Mouse (Mus musculus): ENCODE results near the gene Olfr904. TPM values are rescaled to one million over a fixed set of nuclear protein-coding genes. Genes with fewer than 3 reads are reported as not detected.
"Not testable (repeated sequence)": the region's sequence is repeated elsewhere in the genome, so short reads cannot be mapped to it uniquely, and the experiment has no call there.

Olfr904 gene
- total RNA-seq (2014; rRNA removed) (not detected in 2 replicates), polyA plus RNA-seq (2012; rRNA removed) (not detected in 2 replicates)

DNA sequence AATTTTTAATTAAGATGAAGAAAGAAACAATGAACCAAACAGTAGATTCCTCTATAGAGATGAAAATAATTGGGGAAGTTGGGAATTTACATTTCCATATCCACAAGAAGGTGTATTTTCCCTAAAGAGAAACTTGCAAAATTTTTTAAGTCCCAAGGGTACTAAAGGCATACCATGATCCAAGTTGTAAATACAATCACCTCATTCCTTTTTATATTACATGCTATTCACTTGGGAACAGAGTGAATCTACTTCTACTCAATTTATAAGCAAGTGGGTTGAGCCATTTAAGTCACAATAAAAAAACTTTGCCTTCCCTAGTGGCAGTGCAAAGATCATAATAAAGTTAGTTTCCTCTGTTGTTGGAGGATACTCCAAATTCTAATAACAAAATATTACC, at the start of gene Olfr904:
TSS of gene Olfr904 (plus strand) at position 301 of the 400 bp plus-strand sequence.
- Histone ChIP-seq H3K27ac (replicated peaks; ENCODE audit: insufficient read depth, low read depth, low read length) (no peak within 1 kb of the TSS), H3K4me1 (ENCODE audit: control insufficient read depth, insufficient read depth, low read length) (no peaks in the 10 kb centered on the region), H3K79me2 (ENCODE audit: control insufficient read depth, insufficient read depth, low read length) (no peaks in the 10 kb centered on the region), H3K27me3 (ENCODE audit: control insufficient read depth, insufficient read depth, low read length) (no peaks in the 10 kb centered on the region), H3K36me3 (ENCODE audit: control insufficient read depth, insufficient read depth, low read length) (no peaks in the 10 kb centered on the region), H3K4me3 (ENCODE audit: insufficient read depth, low read depth, low read length) (no peak within 1 kb of the TSS), H3K9ac (ENCODE audit: low read depth, low read length) (no peak within 1 kb of the TSS)
- TF ChIP-seq CTCF (IDR thresholded peaks at IDR 0.05; ENCODE audit: low read depth, low read length), result no peak
- TF ChIP-seq POLR2A (IDR thresholded peaks at IDR 0.05; ENCODE audit: extremely low read depth, insufficient read depth, low read length), result no peak
- no peak for DNase-seq (ENCODE audit: extremely low read depth, low read depth, low spot score)

DNA sequence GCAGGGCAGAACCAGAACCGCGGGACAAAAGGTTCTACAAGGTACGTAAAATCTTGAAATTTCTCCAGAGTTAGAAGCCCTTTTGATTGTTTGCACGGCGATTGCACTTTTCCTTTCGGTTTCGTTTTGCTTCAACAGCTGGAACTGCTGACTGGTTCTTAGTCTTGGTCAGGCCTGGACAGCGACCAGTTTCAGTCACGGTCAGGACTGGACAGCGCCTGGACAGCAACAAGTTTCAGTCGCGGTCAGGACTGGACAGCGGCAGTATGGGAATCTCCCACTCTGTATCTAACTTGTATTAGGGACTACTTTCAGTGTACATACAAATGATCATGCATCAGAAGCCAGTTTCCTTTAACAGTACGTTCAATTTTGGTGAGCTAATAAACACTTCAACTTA, 49.4 kb upstream of the Olfr904 start:
- not testable (repeated sequence) for H3K4me3 ChIP-seq (ENCODE audit: insufficient read depth, low read depth, low read length); H3K36me3 ChIP-seq (ENCODE audit: control insufficient read depth, insufficient read depth, low read length); H3K4me1 ChIP-seq (ENCODE audit: control insufficient read depth, insufficient read depth, low read length); H3K79me2 ChIP-seq (ENCODE audit: control insufficient read depth, insufficient read depth, low read length); H3K27me3 ChIP-seq (ENCODE audit: control insufficient read depth, insufficient read depth, low read length); H3K9ac ChIP-seq (ENCODE audit: low read depth, low read length); DNase-seq (ENCODE audit: extremely low read depth, low read depth, low spot score); H3K27ac ChIP-seq (replicated peaks; ENCODE audit: insufficient read depth, low read depth, low read length)
- WGBS, result 91% methylated on average over 14 of the region's 14 CpGs

DNA sequence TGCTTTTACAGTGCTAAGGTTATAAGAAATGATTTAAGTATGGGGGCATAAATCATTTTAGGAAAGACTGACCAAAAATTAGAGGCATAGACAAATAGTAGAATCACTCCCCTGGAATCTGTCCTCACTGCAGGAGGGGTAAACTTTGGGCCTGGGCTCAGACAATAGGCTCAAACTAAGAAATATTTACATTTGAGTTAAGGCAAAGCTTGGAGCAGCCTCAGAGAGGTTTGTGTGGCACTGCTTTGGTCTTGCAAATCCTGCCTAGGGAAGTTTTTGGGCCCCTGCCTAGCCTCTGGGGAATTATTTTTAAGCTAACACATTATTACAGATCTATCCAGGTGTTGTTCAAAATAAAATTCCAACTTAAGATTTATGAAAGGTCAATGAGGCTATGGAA, 39.1 kb upstream of the Olfr904 start:
- DNase-seq (ENCODE audit: extremely low read depth, low read depth, low spot score), result no peak
- Histone ChIP-seq H3K27me3 (ENCODE audit: control insufficient read depth, insufficient read depth, low read length) (no peaks in the 10 kb centered on the region), H3K4me1 (ENCODE audit: control insufficient read depth, insufficient read depth, low read length) (no peaks in the 10 kb centered on the region), H3K27ac (replicated peaks; ENCODE audit: insufficient read depth, low read depth, low read length) (no peak overlapping the region), H3K4me3 (ENCODE audit: insufficient read depth, low read depth, low read length) (no peak overlapping the region), H3K79me2 (ENCODE audit: control insufficient read depth, insufficient read depth, low read length) (no peaks in the 10 kb centered on the region), H3K36me3 (ENCODE audit: control insufficient read depth, insufficient read depth, low read length) (no peaks in the 10 kb centered on the region), H3K9ac (ENCODE audit: low read depth, low read length) (no peak overlapping the region)
- TF ChIP-seq CTCF (IDR thresholded peaks at IDR 0.05; ENCODE audit: low read depth, low read length), result no peak
- TF ChIP-seq POLR2A (IDR thresholded peaks at IDR 0.05; ENCODE audit: extremely low read depth, insufficient read depth, low read length), result no peak

DNA sequence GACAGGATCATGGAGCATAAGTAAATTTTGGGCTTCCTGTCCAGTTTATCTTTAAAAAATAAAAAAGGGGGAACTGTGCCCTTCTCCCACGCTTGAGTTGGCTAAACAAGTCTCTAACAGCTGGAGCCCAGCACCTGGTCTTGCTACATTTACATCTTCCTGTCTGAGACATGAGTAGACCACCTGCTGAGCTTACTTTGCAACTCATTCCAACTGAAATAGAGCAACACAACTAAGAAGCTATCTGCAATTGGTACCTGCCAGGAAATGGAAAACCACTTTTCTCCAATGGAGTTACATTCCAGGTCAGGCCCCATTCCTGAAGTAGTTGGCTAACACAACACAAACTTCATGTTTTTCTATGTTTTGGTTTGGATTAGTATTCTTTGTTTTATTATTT, 35.9 kb upstream of the Olfr904 start:
- H3K4me1 ChIP-seq (ENCODE audit: control insufficient read depth, insufficient read depth, low read length), result no peaks in the 10 kb centered on the region
- no peak overlapping the region for H3K9ac ChIP-seq (ENCODE audit: low read depth, low read length)
- H3K27me3 ChIP-seq (ENCODE audit: control insufficient read depth, insufficient read depth, low read length), result no peaks in the 10 kb centered on the region
- no peak overlapping the region for H3K4me3 ChIP-seq (ENCODE audit: insufficient read depth, low read depth, low read length)
- no peak overlapping the region for H3K27ac ChIP-seq (replicated peaks; ENCODE audit: insufficient read depth, low read depth, low read length)
- H3K36me3 ChIP-seq (ENCODE audit: control insufficient read depth, insufficient read depth, low read length), result no peaks in the 10 kb centered on the region
- WGBS, result 23% methylated on average over 1 of the region's 1 CpGs
- no peak for DNase-seq (ENCODE audit: extremely low read depth, low read depth, low spot score)
- H3K79me2 ChIP-seq (ENCODE audit: control insufficient read depth, insufficient read depth, low read length), result no peaks in the 10 kb centered on the region
- TF ChIP-seq POLR2A (IDR thresholded peaks at IDR 0.05; ENCODE audit: extremely low read depth, insufficient read depth, low read length), result no peak
- TF ChIP-seq CTCF (IDR thresholded peaks at IDR 0.05; ENCODE audit: low read depth, low read length), result no peak

DNA sequence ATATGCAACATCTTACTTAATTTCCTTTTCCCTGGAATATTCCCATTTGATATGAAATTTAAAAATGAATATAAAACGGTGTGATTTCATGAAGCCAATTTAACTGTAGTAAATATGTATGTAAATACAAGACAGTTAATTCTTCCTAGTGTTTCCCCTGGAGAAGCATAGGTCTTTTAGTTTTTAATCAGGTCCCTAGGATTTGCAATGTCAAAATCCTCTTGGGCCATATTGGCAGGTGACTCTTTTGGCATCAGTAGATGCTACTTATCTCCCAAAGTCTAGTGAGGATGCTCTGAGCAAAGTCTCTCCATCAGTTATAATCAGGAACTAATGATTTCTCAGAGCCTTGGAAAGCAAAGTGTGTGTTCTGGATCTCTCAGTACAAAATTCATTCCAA, 33.8 kb upstream of the Olfr904 start, which contains the start of gene Olfr901:
TSS of gene Olfr901 (plus strand) at position 301 of the 400 bp plus-strand sequence.
- Histone ChIP-seq H3K9ac (ENCODE audit: low read depth, low read length) (no peak within 1 kb of the TSS), H3K4me1 (ENCODE audit: control insufficient read depth, insufficient read depth, low read length) (no peaks in the 10 kb centered on the region), H3K27me3 (ENCODE audit: control insufficient read depth, insufficient read depth, low read length) (no peaks in the 10 kb centered on the region), H3K27ac (replicated peaks; ENCODE audit: insufficient read depth, low read depth, low read length) (no peak within 1 kb of the TSS), H3K4me3 (ENCODE audit: insufficient read depth, low read depth, low read length) (no peak within 1 kb of the TSS), H3K36me3 (ENCODE audit: control insufficient read depth, insufficient read depth, low read length) (no peaks in the 10 kb centered on the region), H3K79me2 (ENCODE audit: control insufficient read depth, insufficient read depth, low read length) (no peaks in the 10 kb centered on the region)
- TF ChIP-seq POLR2A (IDR thresholded peaks at IDR 0.05; ENCODE audit: extremely low read depth, insufficient read depth, low read length) (no peak), CTCF (IDR thresholded peaks at IDR 0.05; ENCODE audit: low read depth, low read length) (no peak)
- DNase-seq (ENCODE audit: extremely low read depth, low read depth, low spot score), result no peak
- WGBS, result 74% methylated on average over 1 of the region's 1 CpGs

DNA sequence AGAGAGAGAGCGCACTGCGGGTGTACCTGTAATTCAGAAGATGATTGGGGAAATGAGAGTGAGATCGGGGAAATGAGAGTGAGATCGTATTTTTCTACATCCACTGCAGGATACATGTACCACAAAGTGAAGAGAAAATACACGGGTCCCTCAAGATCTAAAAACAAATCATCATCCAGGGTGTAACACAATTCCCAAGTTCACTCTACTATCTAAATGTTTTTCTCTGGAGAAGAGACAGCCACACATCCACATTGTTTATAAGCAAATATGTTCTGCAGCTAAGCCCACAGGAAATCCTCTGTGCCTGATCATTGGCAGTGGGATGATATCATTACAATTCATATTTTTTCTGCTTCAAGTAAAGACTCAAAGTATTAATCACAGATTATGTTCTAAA, 15.6 kb upstream of the Olfr904 start, which contains the start of gene Olfr902:
TSS of gene Olfr902 (plus strand) at position 301 of the 400 bp plus-strand sequence.
- no peak for TF ChIP-seq POLR2A (IDR thresholded peaks at IDR 0.05; ENCODE audit: extremely low read depth, insufficient read depth, low read length)
- no peak for TF ChIP-seq CTCF (IDR thresholded peaks at IDR 0.05; ENCODE audit: low read depth, low read length)
- WGBS, result 88% methylated on average over 5 of the region's 5 CpGs

More for the DNA sequence above, 15.6 kb upstream of the Olfr904 start, which contains the start of gene Olfr902:
- Histone ChIP-seq H3K36me3 (ENCODE audit: control insufficient read depth, insufficient read depth, low read length) (no peaks in the 10 kb centered on the region), H3K4me1 (ENCODE audit: control insufficient read depth, insufficient read depth, low read length) (no peaks in the 10 kb centered on the region), H3K27ac (replicated peaks; ENCODE audit: insufficient read depth, low read depth, low read length) (no peak within 1 kb of the TSS), H3K9ac (ENCODE audit: low read depth, low read length) (no peak within 1 kb of the TSS), H3K79me2 (ENCODE audit: control insufficient read depth, insufficient read depth, low read length) (no peaks in the 10 kb centered on the region), H3K27me3 (ENCODE audit: control insufficient read depth, insufficient read depth, low read length) (no peaks in the 10 kb centered on the region), H3K4me3 (ENCODE audit: insufficient read depth, low read depth, low read length) (no peak within 1 kb of the TSS)
- DNase-seq (ENCODE audit: extremely low read depth, low read depth, low spot score), result no peak

Data from liver, adult 2 months (tissue).